Mouse (Mus musculus): Measurements from ENCODE around the gene Adgrb3.

GRCm38 (mm10) chr1:25106679-25107078 is 722.8 kb downstream of the Adgrb3 start:
- TF ChIP-seq CTCF (IDR thresholded peaks at IDR 0.05; ENCODE audit: extremely low read depth, insufficient read depth, insufficient read length, insufficient replicate concordance) (no peak), POLR2A (IDR thresholded peaks at IDR 0.05; ENCODE audit: low read depth, low read length) (no peak)
